Mouse (Mus musculus): ENCODE data around the gene Tead4.

DNA sequence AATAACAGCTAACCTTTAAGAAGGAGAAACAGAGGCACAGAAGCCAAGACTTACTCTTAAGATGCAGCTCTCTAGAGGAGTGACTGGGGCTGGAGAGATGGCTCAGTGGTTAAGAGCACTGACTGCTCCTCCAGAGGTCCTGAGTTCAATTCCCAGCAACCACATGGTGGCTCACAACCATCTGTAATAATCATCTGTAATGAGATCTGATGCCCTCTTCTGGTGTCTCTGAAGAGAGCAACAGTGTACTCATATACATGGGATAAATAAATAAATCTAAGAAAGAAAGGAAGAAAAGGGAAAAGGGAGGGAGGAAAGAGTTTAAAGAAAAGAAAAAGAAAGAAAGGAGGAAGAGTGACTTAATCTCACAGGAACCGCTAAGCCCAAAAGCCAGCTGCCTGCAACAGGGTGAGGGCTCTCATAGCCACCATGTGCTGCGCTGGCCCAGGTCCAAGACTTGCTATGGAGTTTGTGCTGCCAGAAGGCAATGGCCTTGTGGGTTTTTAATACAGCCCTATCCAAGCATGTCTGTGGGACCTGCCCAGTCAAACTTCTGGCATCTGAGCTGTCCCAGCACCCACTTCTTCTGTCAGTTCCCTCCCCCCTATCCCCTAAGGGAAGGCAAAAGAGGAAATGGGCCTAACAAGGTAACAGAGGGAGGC, 63.4 kb downstream of the Tead4 start:
- TF ChIP-seq CTCF (IDR thresholded peaks at IDR 0.05) (peak; percentile 37; the same call in 1 of the 2 replicates), EP300 (IDR thresholded peaks at IDR 0.05) (no peak)
